ENCODE assay signal across 23 mouse cellular contexts in genomic region chr2:124975106-124975505, GRCm38 (mm10).
DNase-seq lines count a peak whose midpoint lies in the region; ATAC-seq and TF ChIP-seq lines count a peak whose summit lies in the region.
"Had no signal": no experiment of that assay in that cellular context is flagged by ENCODE, and none has a peak within 500 bp of the region (broad histone marks: within the 10 kb centered on the region; RNA-seq: fewer than 3 reads in every experiment).

No protein-coding gene starts in this region.

- DNase-seq in cerebellum, postnatal 10 days, result peak; percentile 53 to 54
- DNase-seq in cerebellum, adult 8-10 months, result no peak
- DNase-seq in frontal cortex, postnatal 25 days (ENCODE audit: low spot score in 2 of 2), result no peak
- DNase-seq in left cerebral cortex, postnatal 4 days, result peak; percentile 17
- DNase-seq in left cerebral cortex, postnatal 25 days (ENCODE audit: low spot score in 2 of 2), result no peak
- peak; percentile 29 for DNase-seq in brain, embryonic 14.5 days (ENCODE audit: low read depth)
- no peak for DNase-seq in spleen, postnatal 14 days (ENCODE audit: low spot score in 2 of 2)
- DNase-seq: adrenal gland, postnatal 25 days; cerebellum, adult 9-10 months; gastrocnemius, postnatal 25 days; heart, adult 11 months; kidney, adult 9 months; kidney, postnatal 10 days; liver, embryonic 13.5 days; lung, adult 18-20 months; lung, postnatal 4 days; right cerebral cortex, postnatal 4 days; thymus, adult 2 months; thymus, postnatal 36 days had no signal

- ATAC-seq in frontal cortex, adult (ENCODE audit: low TSS enrichment), result peak; percentile 38; the same call in 1 of the 2 replicates
- ATAC-seq: intestine, postnatal 0 days; lung, postnatal 0 days; midbrain, embryonic 15.5 days had no signal

- TF ChIP-seq POLR2A in brain, embryonic 14.5 days (IDR thresholded peaks at IDR 0.05; ENCODE audit: borderline replicate concordance, extremely low read depth, insufficient read depth, insufficient read length, poor library complexity, severe bottlenecking), result no peak

- intact Hi-C loops in left cerebral cortex, postnatal 4 days (cut with DNase I), result no loop called here
- intact Hi-C loops in left cerebral cortex, postnatal 25 days (cut with DNase I), result no loop called here

- TF ChIP-seq CTCF in brain, embryonic 14.5 days (IDR thresholded peaks at IDR 0.05; ENCODE audit: borderline replicate concordance, extremely low read depth, insufficient read depth, insufficient read length), result no peak

Comparison
In these comparisons a context has a peak if more than half of its experiments do, and no peak if none do; other contexts are left out.
1. DNase-seq: peak in cerebellum, postnatal 10 days (2 of 2), left cerebral cortex, postnatal 4 days (single experiment) and brain, embryonic 14.5 days (single experiment); none in cerebellum, adult 8-10 months (single experiment), frontal cortex, postnatal 25 days (0 of 2), left cerebral cortex, postnatal 25 days (0 of 2) and spleen, postnatal 14 days (0 of 2).